Mouse (Mus musculus) E14TG2a.4 (cell line): ENCODE data around the gene Cmtm8.

Experiments
- H3K27me3 ChIP-seq: 2 replicates; pipeline ENCODE4 v1.6.1; 2014; ENCODE audit warnings: low read length, control low read depth; ENCODE audit not compliant: insufficient read depth
- H3K36me3 ChIP-seq: 2 replicates; pipeline ENCODE4 v1.6.1; 2014; ENCODE audit warnings: low read length, control low read depth; ENCODE audit not compliant: insufficient read depth
- H3K4me1 ChIP-seq: replicated peaks from 2 replicates; pipeline ENCODE4 v1.6.1; 2014; ENCODE audit warnings: low read depth, low read length, control low read depth
- H3K4me3 ChIP-seq: replicated peaks from 2 replicates; pipeline ENCODE4 v1.5.1; 2014; ENCODE audit warnings: mild to moderate bottlenecking, low read length
- H3K9me3 ChIP-seq: 2 replicates; pipeline ENCODE4 v1.6.1; 2014; ENCODE audit warnings: low read length, control low read depth
- CTCF ChIP-seq: conservative IDR thresholded peaks from 2 replicates; pipeline ENCODE4 v1.5.1; 2014; ENCODE audit warnings: low read length
- NANOG ChIP-seq: IDR thresholded peaks from 2 replicates; pipeline ENCODE4 v1.6.1; 2014; ENCODE audit warnings: borderline replicate concordance, low read length, mixed read lengths
- POU5F1 ChIP-seq: IDR thresholded peaks from 2 replicates; pipeline ENCODE4 v1.6.1; 2014; ENCODE audit warnings: low read length, borderline replicate concordance

Gene Cmtm8

DNA sequence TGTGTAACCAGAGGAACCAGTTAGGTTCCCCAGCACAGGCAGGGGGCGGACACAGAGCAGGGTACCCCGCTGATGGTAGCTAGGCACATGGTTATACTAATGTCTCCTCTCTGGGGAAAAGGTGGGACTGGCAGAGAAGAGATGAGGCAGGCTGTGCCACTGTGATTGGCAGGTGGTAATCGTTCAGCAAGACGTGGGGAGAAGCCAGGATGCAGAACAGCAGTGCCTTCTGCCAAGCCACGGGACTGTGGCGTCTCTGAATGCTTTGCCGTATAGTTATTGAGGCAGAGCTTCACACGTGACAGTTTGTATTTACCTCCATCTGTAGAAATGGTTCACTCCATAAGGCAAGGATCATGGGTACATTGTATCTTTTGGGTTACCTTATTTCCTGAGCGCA is 10.7 kb upstream of the Cmtm8 start:
- no peaks in the 10 kb centered on the region for H3K36me3 ChIP-seq
- no peak for TF ChIP-seq CTCF
- TF ChIP-seq NANOG: no peak
- TF ChIP-seq POU5F1: no peak
- H3K4me1 ChIP-seq: peaks cover 31% of the 10 kb centered on the region
- H3K27me3 ChIP-seq: peaks cover 35% of the 10 kb centered on the region
- peaks cover 5% of the 10 kb centered on the region; the same call in 1 of the 2 replicates for H3K9me3 ChIP-seq
- no peak overlapping the region for H3K4me3 ChIP-seq

- Histone ChIP-seq H3K4me3 (peak overlapping the region; percentile 72), H3K4me1 (peaks cover 31% of the 10 kb centered on the region), H3K9me3 (peaks cover 5% of the 10 kb centered on the region; the same call in 1 of the 2 replicates), H3K36me3 (no peaks in the 10 kb centered on the region), H3K27me3 (peaks cover 37% of the 10 kb centered on the region)
- TF ChIP-seq POU5F1 (no peak), NANOG (no peak), CTCF (no peak)
These were observed 9.4 kb upstream of the Cmtm8 start for GRCm38 (mm10) chr9:114853336-114853735.

- TF ChIP-seq NANOG: no peak
- TF ChIP-seq CTCF: no peak
- no peak for TF ChIP-seq POU5F1
- H3K4me3 ChIP-seq: no peak overlapping the region
- peaks cover 31% of the 10 kb centered on the region for H3K4me1 ChIP-seq
- no peaks in the 10 kb centered on the region for H3K36me3 ChIP-seq
- peaks cover 34% of the 10 kb centered on the region for H3K27me3 ChIP-seq
- no peaks in the 10 kb centered on the region for H3K9me3 ChIP-seq
These were observed 7.6 kb upstream of the Cmtm8 start for GRCm38 (mm10) chr9:114851419-114852190.

GRCm38 (mm10) chr9:114843634-114844016 is 331 bp downstream of the Cmtm8 start:
- Histone ChIP-seq H3K27me3 (peaks cover 69% of the 10 kb centered on the region), H3K4me1 (peaks cover 21% of the 10 kb centered on the region), H3K36me3 (no peaks in the 10 kb centered on the region), H3K9me3 (no peaks in the 10 kb centered on the region), H3K4me3 (peak overlapping the region; percentile 87)
- no peak for TF ChIP-seq POU5F1
- TF ChIP-seq CTCF: no peak
- no peak for TF ChIP-seq NANOG

- TF ChIP-seq CTCF (no peak), NANOG (no peak)
- Histone ChIP-seq H3K9me3 (no peaks in the 10 kb centered on the region), H3K4me3 (peak overlapping the region; percentile 87), H3K4me1 (peaks cover 21% of the 10 kb centered on the region), H3K36me3 (no peaks in the 10 kb centered on the region), H3K27me3 (peaks cover 64% of the 10 kb centered on the region)
These were observed 1.1 kb downstream of the Cmtm8 start for GRCm38 (mm10) chr9:114842886-114843285.

DNA sequence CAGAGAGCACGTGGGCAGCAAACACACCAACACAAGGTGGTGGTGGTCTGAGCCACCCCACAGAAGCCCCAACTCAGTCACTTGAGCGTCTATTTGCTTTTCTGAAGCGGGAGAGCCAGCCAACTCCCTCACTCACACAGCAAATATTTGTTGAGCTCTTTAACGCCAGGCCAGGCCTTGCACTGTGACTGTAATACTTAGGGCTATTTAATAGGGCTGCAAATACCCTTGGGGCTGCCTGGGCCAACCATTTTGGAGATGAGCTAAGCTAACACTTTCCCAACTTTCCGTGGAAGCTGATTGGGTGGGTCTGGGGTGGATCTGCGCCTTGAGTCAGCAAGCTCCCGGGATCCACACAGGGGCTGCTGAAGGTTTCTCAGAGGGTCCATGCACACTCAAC is 1.7 kb downstream of the Cmtm8 start:
- TF ChIP-seq CTCF: no peak
- no peak for TF ChIP-seq NANOG
- TF ChIP-seq POU5F1: no peak
- peaks cover 21% of the 10 kb centered on the region for H3K4me1 ChIP-seq
- H3K27me3 ChIP-seq: peaks cover 64% of the 10 kb centered on the region
- H3K36me3 ChIP-seq: no peaks in the 10 kb centered on the region
- H3K4me3 ChIP-seq: 0 out of 2 replicates have a peak overlapping the region, but pooled peaks have one; percentile 87
- no peaks in the 10 kb centered on the region for H3K9me3 ChIP-seq

- Histone ChIP-seq H3K36me3 (no peaks in the 10 kb centered on the region), H3K4me1 (peaks cover 14% of the 10 kb centered on the region), H3K9me3 (no peaks in the 10 kb centered on the region), H3K27me3 (peaks cover 36% of the 10 kb centered on the region), H3K4me3 (no peak overlapping the region)
- TF ChIP-seq POU5F1 (no peak), CTCF (no peak), NANOG (no peak)
These were observed 5.1 kb downstream of the Cmtm8 start for GRCm38 (mm10) chr9:114838870-114839269.

GRCm38 (mm10) chr9:114831527-114831926 is 12.4 kb downstream of the Cmtm8 start:
- no peaks in the 10 kb centered on the region for H3K9me3 ChIP-seq
- H3K4me3 ChIP-seq: no peak overlapping the region
- no peak for TF ChIP-seq NANOG
- no peak for TF ChIP-seq POU5F1
- no peak for TF ChIP-seq CTCF
- peaks cover 23% of the 10 kb centered on the region for H3K4me1 ChIP-seq
- no peaks in the 10 kb centered on the region for H3K36me3 ChIP-seq
- peaks cover 13% of the 10 kb centered on the region for H3K27me3 ChIP-seq

GRCm38 (mm10) chr9:114830351-114830750 is 13.6 kb downstream of the Cmtm8 start:
- peaks cover 13% of the 10 kb centered on the region for H3K27me3 ChIP-seq
- no peaks in the 10 kb centered on the region for H3K9me3 ChIP-seq
- TF ChIP-seq POU5F1 (no peak), CTCF (no peak), NANOG (no peak)
- no peak overlapping the region for H3K4me3 ChIP-seq
- no peaks in the 10 kb centered on the region for H3K36me3 ChIP-seq
- peaks cover 23% of the 10 kb centered on the region for H3K4me1 ChIP-seq
